Mouse (Mus musculus): ENCODE results near the gene Cdh26.

Gene Cdh26

DNA sequence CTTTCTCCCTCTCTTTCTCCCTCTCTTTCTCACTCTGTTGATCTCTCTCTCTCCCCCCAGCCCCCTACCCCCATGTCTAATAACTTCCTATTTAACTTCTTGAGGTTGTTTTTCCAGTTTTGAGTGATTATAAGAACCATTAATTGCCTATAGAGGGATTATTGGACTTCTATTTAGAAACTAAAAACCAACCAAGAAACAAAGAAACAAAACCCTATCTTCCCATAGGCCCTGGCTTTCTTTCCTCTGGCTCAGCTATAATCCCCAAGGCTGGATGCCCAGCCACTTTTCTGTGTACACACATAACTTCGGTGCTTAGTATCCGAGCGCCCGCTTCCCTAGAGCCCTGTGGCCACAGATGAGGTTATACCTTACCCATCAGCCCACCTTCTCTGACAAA lies at the start of gene Cdh26:
Cdh26 (plus strand) TSS at position 301 of the 400 bp plus-strand sequence.
- no peak for DNase-seq (ENCODE audit: low read depth)

DNA sequence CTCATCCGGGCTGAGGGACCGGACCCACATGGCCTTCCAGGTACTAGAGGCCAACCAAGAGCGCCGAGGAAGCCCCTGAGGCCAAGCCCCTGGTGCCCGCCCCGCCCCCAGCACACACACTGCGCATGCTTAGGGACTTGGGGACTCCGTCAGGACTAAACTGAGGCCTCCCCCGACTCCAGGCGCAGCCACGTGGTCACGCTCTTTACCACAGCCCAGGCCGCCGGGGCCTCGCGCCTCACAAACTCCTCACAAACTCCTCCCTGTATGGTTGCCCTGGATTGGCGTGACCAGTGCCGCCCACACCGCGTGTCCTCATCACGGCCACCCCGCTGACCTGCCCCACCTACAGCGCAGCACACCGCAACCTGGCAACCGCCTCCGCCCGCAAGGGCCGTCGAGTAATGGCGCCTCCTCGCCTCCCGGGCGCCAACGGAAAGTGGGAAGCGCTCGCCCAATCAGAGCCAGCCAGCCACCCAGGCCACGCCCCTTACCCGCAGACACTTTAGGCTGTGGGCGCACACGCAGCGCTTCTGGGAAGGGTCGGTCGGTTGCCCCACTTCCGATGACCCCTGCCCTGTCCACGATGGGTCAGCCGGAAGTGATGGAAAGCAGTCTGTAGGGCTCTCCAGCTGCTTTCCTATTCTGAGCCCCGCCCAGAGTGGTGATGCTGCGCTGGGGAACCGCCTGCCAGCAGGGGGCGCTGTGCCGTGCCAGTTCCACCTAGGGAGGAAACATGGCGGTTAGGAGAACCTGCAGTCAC lies 23.1 kb upstream of the Cdh26 start, which contains the start of gene Sycp2:
Sycp2 (minus strand) TSS at position 633 of the 763 bp plus-strand sequence.
- DNase-seq (ENCODE audit: low read depth): no peak

DNA sequence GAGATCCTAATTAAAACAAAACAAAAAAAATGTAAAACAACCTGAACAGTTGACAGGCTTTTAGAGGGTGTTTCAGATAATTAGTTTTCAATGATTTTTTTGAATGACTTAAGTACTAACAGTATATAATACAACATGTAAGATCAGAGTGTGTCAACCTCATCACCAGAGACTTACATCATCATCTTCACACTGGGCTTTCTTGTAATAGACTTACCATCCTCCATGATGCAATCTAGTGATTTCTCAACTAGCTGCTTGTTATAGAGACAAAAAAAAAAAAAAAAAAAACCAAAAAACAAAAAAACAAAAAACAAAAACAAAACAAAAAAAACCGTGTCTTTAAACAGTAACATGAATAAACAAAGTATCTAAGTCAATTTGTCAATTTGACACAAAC lies 21.3 kb upstream of the Cdh26 start:
- DNase-seq (ENCODE audit: low read depth): no peak

DNA sequence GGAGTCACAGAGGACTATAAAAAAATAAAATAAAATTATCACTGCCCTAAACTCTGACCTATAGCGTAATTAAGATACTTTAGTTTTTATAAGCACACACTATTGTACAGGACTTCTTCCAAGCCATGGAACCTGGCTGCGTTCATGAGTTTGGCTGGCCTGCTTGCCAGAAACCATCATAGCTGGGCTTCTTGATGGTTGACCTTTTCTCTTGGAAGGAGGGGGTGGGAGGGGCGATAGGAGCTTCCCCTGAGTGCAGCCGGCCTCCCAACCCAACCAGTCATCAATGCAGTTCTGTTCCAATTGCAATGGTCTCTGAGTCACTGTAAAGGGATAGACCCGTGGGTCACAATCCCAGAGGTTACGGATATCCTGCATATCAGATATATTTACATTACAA lies 20.0 kb upstream of the Cdh26 start:
- no peak for DNase-seq (ENCODE audit: low read depth)

DNA sequence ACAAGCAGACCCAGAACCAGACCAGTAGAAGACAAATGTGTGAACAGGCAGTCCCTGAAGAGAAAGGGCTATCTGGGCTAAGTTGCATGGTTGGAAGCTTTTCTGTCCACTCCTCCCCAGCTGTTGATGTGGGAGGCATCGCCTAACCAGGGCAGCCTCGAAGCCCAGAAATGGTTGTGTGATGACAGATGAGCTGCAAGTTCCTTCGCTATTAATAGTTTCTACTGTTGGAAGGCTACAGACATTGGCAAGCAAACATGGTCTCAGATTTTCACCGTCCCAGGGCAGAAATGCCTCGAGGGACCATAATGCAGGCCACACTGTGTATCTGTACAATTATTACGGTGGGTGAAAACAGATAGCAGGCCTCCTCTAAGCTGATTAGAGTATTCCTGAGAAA lies 17.7 kb upstream of the Cdh26 start:
- no peak for DNase-seq (ENCODE audit: low read depth)

DNA sequence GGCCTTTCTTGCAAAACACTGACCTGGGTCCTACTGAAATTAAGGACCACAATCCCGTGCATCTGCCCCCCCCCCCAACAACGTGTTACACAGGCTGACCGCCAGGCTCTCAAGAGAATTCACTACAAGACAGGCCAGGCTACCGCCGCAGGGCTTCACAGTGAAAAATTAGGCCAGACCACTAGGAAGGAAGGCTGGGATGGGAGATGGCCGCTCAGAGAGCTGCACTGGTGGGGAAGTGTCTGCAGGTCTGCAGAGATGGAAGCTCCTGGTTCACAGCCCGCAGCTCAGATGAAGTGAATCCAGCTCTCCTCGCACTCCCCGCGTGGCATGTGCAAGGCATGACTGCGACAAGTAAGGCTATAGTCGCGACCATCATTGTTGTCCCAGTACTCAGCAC lies 17.2 kb upstream of the Cdh26 start:
- DNase-seq (ENCODE audit: low read depth): no peak

DNA sequence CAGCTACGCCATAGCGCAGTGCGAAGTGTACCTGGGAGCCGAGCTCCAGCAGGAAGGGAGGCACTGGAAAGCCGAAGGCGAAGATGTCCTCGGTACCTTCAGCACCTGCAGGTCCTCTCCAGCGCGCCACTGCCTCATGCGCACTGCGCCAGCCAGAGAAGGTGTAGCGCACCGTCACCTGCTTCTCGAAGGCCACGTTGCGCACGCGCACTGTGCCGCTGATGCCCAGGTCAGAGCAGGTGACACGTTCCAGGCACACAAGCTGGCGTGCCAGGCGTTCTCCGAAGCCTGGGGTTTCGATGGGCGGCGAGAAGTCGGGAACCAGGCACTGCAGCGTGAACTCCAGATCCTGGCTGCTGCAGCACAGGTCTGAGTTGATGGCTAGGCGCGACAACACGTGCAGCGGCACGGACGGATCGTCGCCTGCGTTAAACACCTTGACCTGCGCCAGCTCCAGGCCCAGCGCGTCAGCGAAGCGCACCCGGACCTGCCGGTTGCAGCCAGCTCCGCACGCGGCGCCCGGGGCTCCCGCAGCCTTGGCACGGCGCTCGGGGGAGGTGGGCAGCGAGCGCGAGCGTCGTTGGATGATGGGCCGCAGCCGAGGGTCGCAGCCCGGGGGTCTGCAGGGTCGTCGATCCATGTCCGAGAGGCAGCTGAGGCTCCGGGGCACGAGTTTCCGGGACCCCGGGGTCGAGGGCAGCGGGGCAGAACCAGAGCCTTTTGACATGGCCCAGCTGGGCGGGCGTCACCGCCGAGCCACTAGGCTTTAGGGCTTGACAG lies 16.7 kb upstream of the Cdh26 start:
- DNase-seq (ENCODE audit: low read depth): no peak

DNA sequence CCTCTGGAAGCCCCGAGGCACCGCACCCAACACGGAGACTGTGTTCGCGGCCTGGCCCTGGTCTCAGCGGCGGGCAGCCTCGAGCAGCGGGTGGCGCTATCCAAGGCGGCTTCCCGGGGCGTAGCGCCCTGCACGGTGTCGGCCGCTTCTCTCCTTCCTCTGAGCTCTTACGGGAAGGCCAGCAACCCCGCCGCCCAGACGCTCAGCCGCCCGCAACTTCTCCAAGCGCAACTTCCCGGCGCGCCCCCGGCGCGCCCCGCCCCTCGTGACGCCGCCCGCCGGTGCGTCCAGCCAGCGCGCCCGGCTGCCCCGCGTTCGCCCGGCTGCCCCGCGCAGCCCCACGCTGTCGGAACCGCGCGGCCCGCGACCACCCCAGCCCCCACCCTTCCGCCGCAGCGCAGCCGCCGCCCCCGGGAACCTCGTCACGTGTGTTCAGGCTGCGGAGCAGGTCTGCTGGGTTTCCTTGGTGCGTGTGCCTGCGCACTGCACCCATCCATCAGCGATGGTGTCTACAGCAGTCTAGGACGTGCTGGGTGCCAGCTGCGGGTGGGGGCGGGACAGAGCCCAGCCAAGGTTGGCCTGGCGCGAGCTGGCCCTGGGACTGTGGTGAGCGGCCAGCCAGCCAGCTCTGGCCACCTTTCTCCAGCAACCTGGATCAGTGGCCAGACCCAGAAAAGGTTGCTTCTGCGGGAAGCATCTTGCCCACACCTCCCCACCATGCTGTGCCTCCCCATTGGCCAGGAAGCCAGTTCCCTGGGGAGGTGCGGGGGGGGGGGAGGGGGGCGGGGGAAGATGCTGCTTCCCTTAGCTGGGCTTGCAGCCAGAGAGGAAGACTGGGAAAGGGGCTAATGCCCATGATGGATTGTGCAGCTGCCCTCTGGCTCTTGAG lies 15.8 kb upstream of the Cdh26 start, which contains the start of the genes Ppp1r3d and Fam217b:
Ppp1r3d (minus strand) TSS at position 212 of the 889 bp plus-strand sequence.
Fam217b (plus strand) TSS at position 264 of the 889 bp plus-strand sequence.
- no peak for DNase-seq (ENCODE audit: low read depth)

DNA sequence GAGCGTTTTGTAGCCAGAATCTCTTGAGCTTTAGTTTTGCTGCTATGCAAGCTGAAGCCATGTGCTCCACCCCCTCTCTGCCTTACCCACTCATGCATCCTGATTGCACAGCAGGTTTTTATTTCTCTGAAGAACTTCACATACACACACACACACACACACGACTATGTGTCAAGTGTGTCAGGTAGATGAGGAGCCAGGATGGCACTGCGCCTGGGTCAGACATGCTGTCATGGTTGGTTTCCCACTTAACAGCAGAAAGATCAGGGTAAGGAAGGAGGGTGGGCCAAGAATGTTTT lies 15.2 kb upstream of the Cdh26 start:
- no peak for DNase-seq (ENCODE audit: low read depth)

DNA sequence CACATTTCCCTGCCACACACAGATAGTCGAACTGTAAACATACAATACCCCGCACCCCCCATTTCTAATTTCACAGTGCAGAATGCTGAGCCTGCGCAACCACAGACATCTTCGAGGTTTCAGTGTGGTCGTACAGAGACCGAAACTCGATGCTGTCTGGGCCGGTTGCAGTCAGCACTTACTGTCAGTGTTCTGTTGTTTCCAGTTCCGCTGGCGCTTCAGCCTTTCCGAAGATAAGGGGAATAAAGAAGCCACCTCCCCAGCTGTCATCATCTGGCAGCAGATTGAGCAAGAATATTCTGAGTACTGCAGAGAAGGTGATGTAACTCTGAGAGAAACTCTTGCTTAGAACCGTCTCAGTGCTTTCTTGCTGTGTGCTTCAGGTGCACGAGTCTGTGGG lies 13.9 kb upstream of the Cdh26 start:
- no peak for DNase-seq (ENCODE audit: low read depth)

DNA sequence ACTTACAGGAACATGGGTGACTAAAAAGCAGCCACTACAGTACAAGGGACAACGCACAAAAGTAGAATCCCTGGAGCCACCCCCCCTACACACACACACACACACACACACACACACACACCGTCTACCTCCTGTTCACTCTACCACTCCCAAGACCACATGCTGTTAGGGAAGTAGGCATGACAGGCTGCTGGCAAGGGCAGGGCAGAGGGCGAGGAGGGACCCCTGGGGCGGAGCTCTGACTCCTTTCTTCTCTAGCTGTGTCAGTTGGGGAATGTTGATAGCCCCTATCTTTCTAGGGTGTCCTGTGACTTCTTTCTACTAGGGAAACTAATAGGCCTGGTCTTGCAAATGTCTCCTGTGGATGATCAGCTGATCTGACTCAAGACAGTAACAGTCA lies 13.4 kb upstream of the Cdh26 start:
- DNase-seq (ENCODE audit: low read depth): no peak

DNA sequence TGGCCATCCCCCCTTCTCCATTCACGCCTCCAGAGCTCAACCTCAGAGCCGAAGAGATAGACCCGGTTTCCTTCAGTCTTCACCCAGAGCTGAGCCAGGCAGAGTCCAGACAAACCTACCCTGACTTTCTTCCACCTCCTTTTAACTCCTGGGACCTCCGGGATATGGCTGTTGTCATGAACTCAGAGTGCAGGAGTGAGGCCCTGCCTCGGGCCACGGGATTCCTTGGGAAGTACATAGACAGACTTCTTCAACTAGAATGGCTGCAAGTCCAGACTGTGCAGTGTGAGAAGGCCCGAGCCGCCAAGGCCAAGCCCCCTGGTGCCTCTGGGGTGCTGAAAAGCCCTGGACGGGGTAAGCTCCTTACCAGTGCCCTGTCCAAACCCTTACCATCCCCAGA lies 9.8 kb upstream of the Cdh26 start:
- DNase-seq (ENCODE audit: low read depth): no peak

DNA sequence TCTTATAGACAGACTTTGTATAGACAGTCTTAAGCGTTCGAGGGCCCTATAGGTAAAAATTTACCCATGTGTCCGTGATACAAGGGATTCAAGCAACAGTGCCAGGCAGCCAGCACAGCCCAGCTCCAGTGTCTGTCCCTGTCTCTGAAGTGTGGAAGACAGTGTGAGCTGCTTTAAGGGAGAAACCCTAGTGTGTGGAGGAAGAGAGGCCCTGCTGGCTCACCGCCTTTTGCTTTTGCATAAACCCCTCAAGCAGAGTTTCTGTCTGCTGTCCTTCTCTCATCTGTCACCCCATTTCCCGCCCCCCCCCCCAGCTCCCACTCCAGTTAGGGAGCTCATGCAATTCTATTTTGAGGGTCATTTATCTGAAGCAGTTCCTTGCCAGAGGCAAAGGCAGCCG lies 8.7 kb upstream of the Cdh26 start:
- DNase-seq (ENCODE audit: low read depth): no peak

DNA sequence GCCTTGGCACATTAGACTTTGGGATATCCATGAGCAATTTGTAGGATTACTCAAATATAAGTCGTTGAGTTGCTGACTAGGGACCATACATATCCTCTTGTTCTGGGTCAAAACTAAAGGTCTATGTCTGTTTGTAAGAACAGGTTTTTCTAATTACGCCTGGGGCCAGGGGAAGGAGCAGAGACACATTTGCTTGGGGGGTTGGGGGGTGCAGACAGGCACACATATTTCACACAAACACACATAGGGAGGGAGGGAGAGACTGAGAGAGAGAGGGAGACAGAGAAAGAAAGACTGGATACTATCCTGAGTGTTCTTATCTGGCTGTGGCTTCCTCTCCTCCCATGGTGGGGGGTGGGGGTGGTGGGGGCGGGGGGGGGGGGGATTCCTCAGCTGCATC lies 8.1 kb upstream of the Cdh26 start:
- no peak for DNase-seq (ENCODE audit: low read depth)

DNA sequence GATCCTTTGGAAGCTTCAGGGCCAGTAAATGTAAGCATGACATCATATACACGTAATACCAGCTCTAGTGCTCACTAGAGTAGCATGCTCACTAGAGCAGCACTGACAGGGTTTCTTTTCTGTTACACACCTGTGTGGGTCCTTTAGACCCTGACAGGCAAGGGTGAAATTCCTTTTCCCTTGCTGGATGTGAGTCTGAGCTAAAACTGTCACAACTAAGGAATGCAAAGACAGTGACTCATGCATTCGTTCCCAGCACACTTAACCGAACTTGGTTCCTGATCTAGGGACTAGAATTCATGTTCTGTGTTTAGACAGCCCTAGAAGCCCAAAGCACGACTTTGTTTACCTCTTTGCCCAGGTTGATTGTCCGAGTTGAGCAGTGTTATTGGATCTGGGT lies 7.1 kb upstream of the Cdh26 start:
- DNase-seq (ENCODE audit: low read depth): no peak

DNA sequence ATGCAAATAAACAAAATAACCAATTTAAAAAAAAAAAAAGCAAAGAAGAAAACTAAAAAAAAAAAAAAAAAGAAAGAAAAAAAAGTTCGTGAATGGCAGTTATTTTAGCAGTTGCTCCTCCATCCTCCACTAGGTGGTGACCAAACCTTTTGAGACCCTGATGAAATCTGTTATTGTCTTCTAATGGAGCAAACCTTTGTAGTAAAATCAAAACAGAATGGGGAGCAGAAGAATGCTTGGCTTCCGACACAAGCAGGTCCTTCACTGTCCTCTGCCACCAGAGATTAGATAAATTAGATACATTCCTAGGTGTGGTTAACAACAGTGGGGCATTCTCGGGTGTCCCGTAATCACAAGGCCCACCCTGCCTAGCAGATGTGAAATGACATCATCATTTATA lies 4.1 kb upstream of the Cdh26 start:
- no peak for DNase-seq (ENCODE audit: low read depth)

DNA sequence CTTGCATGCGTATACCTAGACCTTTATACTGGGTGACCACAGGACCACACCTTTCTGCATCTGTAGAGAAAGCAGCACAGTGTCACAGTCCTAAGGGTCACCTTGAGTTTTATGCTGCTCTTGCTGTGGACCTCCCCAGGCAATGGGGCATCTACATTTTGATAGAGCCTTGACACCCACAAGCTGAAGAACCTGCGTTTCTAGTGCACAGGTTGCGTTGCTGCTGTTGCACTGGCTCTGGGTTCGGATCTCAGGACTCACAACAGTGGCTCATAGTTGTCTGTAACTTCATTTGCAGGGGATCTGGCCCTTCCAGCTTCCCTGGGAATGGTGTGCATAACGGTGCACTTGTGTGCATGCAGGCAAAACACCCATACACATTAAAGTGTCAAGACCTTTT lies 3.1 kb upstream of the Cdh26 start:
- DNase-seq (ENCODE audit: low read depth): no peak

DNA sequence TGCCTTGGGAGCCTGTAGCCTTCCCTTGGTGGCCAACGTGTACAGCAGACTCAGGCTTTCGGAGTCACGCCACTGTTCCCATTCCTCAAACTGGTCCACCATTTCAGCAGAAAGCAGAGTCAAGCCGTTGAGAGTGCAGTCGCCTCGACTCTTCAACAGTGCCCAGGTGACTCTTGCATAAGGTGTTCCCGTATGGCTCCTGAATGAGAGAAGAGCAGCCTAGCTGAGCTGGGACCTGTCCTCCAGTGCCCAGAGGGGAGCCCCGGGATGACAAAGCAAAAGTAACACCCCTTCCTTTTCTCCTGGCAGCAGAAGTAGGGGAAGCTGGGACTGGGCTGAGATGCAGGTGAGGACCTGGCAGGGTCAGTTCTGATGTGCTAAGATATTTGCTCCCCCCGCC lies 2.1 kb upstream of the Cdh26 start:
- DNase-seq (ENCODE audit: low read depth): no peak

DNA sequence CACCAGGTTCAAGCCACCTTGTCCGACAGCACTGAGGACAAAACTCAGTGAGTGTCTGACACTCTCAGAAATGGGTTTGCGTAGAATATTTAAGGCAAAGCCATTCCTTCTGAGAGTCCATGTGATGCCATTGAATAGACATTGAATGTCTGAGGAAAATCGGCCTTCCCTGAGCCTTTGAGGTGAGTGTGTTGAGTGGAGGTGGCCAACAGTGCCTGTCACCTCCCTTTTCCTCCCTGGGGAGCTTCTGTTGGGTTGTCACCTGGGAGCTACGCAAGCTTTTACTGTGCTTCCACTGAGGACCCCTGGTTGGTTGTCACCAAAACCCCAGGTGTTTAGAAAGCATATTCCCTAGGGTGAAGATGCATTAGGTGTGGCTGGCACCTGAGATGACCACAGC lies 1.7 kb upstream of the Cdh26 start:
- no peak for DNase-seq (ENCODE audit: low read depth)

DNA sequence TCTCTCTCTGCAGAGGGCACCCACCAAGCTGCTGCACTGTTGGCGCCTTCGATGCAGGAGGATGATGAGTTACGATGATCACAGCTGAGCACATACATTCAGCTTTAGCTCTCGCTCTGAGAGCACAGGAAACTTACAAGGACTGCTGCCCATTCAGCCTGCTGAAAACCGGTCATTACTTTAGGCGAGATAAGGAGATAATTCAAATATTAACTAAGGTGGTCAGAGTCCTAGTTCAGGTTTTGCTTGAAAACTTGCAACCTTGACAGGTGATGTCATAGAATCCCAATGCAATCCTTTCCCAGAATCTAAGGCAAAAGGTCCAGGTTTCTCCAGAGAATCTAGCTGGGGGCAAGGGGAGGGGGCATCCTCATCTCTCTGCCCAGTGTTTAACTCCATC lies 905 bp upstream of the Cdh26 start:
- DNase-seq (ENCODE audit: low read depth): no peak

DNA sequence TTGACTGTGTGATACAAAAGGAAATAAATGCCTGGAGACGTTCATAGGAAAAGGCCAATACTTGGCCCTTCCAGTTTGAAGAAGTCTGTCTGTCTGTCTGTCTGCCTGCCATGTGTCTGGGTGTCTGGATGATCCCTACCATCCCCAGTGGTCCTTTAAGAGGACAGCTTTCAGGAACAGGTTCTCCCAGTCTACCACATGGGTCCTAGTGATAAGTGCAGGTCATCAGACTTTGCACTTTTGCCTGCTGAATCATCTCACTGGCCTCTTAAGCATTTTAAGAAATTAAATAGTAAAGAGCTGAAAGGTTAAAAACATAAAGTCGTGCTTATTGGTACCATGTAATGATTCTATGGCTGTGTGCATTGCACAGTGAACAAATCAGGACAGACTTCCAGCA lies 3.2 kb downstream of the Cdh26 start:
- no peak for DNase-seq (ENCODE audit: low read depth)

DNA sequence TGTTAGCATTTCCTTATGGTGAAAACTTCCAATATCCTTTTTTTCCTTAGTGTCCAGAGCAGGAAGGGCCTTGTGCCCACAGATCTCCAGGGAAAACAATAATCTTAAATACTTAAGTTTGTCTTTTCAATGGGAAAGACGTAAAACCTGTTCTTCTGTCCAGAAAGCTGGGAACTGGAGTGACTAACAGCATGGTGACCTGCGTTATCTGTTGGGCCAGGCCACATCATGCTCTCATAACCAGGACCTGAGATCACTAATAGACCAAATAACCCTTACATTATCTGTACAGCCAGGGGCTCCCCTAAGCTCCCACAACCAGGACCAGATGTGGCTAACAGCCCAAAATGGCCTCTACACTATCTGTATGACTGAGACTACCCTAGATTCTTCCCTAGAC lies 3.6 kb downstream of the Cdh26 start:
- DNase-seq (ENCODE audit: low read depth): no peak

DNA sequence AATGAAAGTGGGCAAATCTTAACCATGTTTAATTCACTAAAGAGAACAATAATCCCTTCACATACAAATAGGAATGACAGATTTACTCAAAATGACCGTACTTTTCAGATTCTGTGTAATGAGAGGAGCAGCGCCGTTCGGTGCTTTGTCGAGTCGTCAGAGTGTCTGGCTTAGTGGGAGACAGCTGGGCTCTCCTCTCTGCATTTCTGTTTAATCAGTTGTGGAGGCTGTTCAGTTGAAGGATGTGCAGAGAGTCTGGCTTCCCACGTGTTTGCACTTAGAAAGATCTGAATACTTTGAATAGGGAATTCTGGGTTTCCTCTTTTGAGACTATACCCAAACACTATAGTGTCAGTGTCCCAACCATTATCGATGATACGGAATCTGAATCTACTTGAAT lies 7.0 kb downstream of the Cdh26 start:
- DNase-seq (ENCODE audit: low read depth): no peak

All from c-Kit-positive CD71-positive TER-119-negative erythroid progenitor cells, embryonic 14.5 days (primary cell).